Mouse (Mus musculus) heart, adult 9 months (tissue): Measurements from ENCODE around the gene Gm21964.

Experiments
- DNase-seq, 2 experiments: peaks; one replicate each; pipeline ENCODE4 v3.0.0; 2022; ENCODE audit warnings: low spot score in 2 of 2

Gm21964 gene

DNA sequence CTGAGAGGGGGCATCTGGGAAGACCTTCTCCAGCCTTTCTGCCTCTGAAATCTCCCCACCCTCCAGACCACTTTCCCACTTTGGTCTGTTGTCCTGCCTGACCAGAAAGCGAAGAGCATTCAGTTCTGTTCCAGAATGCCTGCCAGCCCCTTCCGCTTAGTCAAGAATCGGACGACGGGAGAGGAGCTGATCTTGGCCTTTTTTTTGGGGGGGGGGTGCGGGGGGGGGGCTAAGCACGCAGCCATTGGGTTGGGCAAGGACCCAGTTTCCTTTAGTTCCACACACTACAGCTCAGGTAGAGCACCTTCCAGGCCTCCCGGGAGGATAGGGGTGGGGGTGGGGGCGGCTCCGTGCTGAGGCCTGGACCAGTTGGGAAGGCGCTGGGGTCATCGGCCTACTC is at the start of gene Gm21964:
Gene Gm21964, plus strand, starts transcription at position 301 of the 400 bp plus-strand sequence.
- no peak for DNase-seq

- no peak for DNase-seq
Measured at GRCm38 (mm10) chr8:110051208-110051607, 49.8 kb upstream of the Gm21964 start.

DNA sequence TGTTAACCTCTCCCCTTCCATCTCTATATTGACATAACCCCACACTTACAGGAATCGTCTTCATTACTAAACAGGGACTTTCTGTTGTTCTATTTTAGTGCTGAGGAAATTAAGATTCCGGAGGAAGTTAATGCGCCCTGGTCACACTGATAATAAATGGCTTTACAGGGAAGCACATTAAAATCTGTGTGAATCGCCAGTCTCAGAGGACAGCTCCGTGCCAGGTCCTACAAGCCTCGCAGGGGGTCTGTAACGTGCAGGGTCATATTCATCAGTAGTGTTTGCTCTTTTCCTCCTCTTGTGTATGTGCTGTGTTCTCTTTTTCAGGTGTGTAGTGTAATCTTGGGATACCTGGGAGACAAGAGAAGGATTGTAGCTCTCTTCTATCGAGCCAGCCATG is 42.8 kb upstream of the Gm21964 start:
- DNase-seq, result no peak

DNA sequence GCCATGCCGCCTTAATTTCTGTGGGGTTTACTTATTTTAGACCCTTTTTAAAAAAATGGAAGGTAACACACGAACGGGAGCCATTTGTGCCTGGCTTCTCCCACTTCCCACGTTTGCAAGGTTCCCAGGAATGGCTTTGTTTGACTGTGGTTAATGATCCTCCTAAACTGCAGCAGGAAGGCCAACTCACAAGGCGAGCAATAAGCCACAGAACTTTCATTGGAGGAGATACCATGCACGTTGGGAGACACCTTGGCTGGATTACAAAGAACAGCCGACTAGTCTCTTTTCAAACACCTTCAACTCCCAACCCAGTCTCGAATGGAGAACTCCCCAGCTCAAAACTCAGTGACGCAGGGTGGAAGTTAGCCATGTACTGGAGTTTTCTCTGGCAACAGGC is 36.8 kb upstream of the Gm21964 start:
- no peak for DNase-seq

- no peak for DNase-seq
Measured at GRCm38 (mm10) chr8:110064606-110065365, 36.2 kb upstream of the Gm21964 start.

DNA sequence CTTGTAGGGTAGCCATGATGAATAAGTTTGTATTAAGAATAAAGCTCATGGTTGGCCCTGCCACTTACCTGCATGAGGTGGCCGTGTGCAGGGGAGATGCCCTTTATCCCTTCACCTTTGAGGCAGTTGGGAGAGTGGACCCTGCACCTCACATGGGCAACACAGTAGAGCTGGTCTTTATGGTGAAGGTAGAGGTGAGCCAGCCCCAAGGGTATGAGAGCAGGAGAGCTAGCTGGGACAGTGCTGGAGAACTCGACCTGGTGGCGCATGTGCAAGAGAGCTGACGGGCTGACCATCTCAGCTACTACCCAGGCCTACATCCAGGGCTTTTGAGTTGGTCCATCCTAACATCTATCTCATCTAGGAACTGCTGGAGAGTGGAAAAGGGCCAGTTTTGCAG is 35.3 kb upstream of the Gm21964 start:
- no peak for DNase-seq

GRCm38 (mm10) chr8:110069706-110070105 is 31.3 kb upstream of the Gm21964 start:
- no peak for DNase-seq

- peak in 1 of 2 experiments; percentile 14 for DNase-seq
Measured at GRCm38 (mm10) chr8:110071600-110071999, 29.4 kb upstream of the Gm21964 start.

- no peak for DNase-seq
Measured at GRCm38 (mm10) chr8:110074496-110074895, 26.5 kb upstream of the Gm21964 start.

DNA sequence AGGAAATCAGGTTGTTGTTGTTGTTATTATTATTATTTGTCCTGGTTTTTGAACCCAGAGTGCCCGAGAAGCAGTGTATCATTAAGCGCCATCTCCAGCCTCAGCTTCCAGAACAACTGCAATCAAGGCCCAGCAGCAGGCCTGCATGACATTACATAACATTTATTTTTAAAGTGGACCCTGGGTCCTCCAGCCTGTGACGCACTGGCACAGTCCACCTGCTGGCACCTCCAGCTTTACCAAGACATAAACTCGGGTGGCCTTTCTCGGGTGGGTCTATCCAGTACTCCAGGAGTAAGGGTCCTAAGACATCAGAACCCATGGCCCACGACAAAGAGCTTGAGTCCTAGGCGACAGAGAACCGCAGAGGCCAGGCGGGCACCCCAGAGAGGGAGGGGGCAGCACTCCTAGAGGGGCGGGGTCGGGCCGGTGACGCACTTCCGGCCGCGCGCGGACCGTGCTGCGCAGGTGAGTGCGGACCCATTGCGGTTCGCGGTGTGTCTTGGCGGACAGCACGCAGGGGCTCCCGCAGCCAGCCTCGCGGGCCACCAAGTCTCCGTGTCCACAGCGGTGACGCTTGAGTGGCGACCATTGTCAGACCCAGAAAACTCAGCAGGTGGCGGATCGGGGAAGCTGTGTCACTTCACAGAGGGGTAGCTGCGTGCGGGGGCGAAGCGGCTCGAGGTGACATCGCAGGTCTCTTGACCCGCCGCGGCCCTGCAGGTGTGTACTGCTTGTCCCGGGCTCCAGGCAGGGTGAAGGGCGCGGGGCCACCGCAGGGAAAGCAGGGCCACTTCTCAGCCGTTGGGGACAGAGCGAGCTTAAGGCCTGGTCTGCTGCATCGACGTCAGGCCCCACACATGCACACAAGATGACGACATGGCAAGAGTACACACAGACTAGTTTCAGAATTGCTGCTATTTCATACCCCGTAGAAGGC is 21.5 kb upstream of the Gm21964 start, which contains the start of gene Zfp612:
Gene Zfp612, plus strand, starts transcription at position 465 of the 940 bp plus-strand sequence.
- DNase-seq, result peak; percentile 17 to 35

DNA sequence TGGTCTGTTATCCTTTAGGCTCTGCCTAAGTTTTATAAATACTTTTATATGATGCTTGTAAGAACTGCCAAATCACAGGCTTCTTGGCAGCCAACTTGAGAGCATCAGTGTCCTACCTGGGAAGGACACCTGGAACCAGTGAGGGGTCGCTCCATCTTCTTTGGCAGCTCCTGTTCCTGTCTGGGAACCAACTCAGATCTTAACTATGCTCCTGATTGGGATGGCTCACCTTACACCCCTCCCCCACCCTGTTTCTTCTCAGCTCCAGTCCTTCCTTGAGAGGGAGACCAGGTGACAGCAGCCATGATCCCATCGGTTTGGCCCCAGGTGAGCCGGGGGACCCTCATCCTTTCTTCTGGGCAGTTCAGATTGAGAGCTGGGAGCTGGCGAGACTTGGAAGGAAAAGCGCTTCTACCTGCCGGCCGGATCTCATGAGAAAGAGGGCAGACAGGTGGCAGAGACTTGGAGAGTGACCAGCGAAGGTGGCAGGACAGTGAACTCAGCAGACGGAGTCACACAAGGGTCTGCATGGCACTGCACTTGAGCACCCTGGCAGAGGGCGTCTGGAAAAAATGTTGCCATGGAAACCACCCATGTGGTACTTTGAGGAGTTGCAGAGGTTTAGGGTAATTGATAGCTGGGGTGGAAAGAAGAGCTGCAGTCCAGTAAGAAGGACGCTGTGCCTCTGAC is 18.4 kb upstream of the Gm21964 start:
- no peak for DNase-seq

- peak in 1 of 2 experiments; percentile 17 for DNase-seq
Measured at GRCm38 (mm10) chr8:110091869-110092268, 9.1 kb upstream of the Gm21964 start.

GRCm38 (mm10) chr8:110101676-110102075 is 669 bp downstream of the Gm21964 start:
- DNase-seq, result no peak

GRCm38 (mm10) chr8:110102653-110103052 is 1.6 kb downstream of the Gm21964 start, which contains the start of gene Gm17720:
TSS of gene Gm17720 (minus strand) at chr8:110102753.
- DNase-seq, result no peak

DNA sequence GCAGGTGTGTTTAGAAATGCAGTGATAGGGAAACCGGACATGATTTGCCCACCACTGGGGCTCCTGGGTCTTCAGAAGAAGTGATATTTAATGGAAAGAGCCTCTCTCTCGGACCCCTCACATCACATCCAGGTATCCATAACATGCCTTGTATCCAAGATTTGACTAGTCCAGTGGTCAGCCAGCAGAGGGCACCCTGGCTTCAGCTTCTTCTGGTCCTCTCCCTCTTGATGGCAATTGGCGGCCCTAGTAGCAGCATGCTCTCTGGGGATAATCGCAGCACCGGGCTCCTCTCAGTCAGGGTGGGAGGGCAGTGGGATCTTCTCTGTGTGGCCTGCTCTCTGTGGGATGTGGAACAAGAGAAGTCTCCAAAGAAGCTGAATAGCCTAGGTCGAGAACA is 18.7 kb downstream of the Gm21964 start:
- no peak for DNase-seq

DNA sequence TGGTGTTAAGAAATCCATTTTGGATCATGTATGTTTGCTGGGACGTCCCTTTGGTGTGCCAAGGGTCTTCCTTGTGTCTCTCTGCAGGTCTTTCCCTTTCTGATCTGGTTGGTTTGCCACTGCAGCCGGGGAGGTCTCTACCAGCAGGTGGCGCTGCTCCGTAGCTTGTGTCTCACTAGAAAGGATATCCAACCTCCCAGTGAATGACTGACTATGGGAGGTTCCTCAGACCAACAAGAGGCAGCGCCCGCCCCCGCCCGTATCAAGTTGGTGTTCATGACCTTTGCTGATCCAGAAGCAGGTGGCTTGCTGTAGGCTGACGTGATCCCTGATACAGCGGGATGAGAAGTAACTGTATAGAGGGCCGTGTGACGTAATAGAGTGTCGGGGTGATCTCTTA is 29.5 kb downstream of the Gm21964 start:
- peak in 1 of 2 experiments; percentile 30 for DNase-seq

DNA sequence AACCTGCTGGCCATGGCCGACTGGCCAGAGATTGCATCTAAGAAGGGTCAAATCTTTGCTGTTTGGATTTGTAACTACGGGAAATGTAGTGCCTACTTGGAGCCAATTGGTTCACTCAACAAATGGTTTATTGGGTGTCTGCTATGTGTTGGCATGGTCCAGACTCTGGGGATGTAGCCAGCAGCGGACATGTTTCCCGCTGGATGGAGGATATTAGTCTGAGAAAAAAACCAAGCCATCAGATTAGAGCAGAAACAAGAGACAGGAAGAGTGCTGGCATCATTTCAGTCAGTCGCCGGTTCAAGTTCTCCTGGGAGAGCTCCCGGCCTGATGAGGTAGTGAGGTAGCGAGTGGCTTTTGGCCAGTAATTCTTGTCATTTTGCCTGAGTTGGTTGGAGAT is 33.2 kb downstream of the Gm21964 start:
- no peak for DNase-seq

- no peak for DNase-seq
Measured at GRCm38 (mm10) chr8:110135515-110135914, 34.5 kb downstream of the Gm21964 start.

GRCm38 (mm10) chr8:110140156-110140555 is 39.1 kb downstream of the Gm21964 start:
- DNase-seq, result no peak

- no peak for DNase-seq
Measured at GRCm38 (mm10) chr8:110140770-110141169, 39.8 kb downstream of the Gm21964 start.

DNA sequence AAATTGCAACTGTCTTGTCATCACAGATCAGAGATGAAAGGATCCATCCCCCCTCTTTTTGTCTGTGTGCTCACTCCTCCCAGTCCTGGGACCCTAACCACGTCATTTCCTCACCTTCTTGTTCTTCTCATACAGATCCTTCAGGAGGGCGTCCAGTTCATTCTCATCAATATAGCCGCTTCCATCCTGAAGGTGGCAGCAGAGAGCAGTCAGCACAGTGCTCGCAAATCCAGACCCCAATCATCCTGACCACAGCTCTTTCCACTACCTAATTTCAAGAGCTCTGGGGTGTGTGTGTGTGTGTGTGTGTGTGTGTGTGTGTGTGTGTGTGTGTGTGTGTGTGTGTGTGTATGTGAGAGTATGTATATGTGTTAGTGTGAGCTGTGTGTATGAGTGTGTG is 44.5 kb downstream of the Gm21964 start:
- DNase-seq, result peak in 1 of 2 experiments; percentile 10

DNA sequence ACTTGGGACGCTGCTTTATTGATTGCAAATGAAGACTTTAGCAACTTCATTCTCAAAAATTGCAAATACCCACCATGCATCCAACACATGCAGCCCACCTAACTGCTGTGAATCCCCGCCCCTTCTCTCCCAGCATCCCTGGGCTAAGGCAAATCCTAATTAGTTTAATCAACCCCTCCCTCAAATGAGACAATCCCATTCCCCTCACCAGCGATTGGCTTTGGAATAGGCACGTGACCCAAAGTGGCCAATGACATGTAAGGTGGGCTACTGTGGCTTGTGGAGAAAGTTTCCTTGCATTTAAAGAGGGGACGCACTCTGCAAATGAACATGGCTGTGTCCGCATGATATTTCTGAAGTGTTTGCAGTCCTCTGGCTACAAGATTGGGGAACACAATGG is 51.9 kb downstream of the Gm21964 start:
- no peak for DNase-seq
